Mouse (Mus musculus) bone marrow, adult 2 months (tissue): ENCODE measurements around the gene Ppig.

Experiments
- CTCF ChIP-seq: fragments of 200-500 bp; IDR thresholded peaks from 2 replicates; pipeline ENCODE4 v1.5.1; 2011; ENCODE audit warnings: low read length, control low read depth; ENCODE audit not compliant: control insufficient read depth, insufficient read depth
- POLR2A ChIP-seq: fragments of 200-500 bp; IDR thresholded peaks from 2 replicates; pipeline ENCODE4 v1.6.1; 2011; ENCODE audit warnings: low read depth, mild to moderate bottlenecking, control low read depth, low read length, borderline replicate concordance; ENCODE audit not compliant: control insufficient read depth

- TF ChIP-seq CTCF (no peak), POLR2A (no peak)
These were observed 8.2 kb upstream of the Ppig start for GRCm38 (mm10) chr2:69714126-69714525.
